ENCODE assay signal across 32 mouse cellular contexts in the genomic region with DNA sequence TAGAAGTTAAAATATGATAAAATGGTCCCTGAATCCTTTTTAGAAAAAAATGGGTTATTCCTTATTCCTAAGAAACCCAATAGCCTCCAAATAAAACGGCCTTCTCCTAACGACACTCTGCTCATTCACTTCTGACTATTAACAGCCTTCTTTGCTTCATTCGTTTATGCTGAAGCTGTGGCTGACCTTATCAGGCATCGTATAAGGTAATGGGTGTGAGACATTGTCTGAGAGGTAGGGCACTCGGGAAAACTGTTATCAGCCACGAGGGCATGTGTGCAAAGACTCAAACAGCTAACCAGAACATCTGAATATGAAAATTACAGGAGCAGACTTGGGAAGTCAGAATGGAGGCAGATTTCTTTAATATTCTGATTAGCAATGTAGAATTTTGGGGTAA. TPM values are rescaled to one million over a fixed set of nuclear protein-coding genes. Genes with fewer than 3 reads are reported as not detected.
DNase-seq lines count a peak whose midpoint lies in the region; ATAC-seq and TF ChIP-seq lines count a peak whose summit lies in the region.
"Had no signal": no experiment of that assay in that cellular context is flagged by ENCODE, and none has a peak within 500 bp of the region (broad histone marks: within the 10 kb centered on the region; RNA-seq: fewer than 3 reads in every experiment).

No protein-coding gene starts in this region.

- 24% methylated on average over 6 of the region's 6 CpGs for WGBS in heart, postnatal 0 days
- 42% methylated on average over 6 of the region's 6 CpGs for WGBS in heart, embryonic 10.5 days
- 45% methylated on average over 6 of the region's 6 CpGs for WGBS in liver, adult 2 months
- WGBS in liver, embryonic 12.5 days (ENCODE audit: insufficient replicate concordance) = 26% methylated on average over 6 of the region's 6 CpGs

- no peak for TF ChIP-seq POLR2A in liver, adult 2 months (IDR thresholded peaks at IDR 0.05; ENCODE audit: extremely low read depth, insufficient read depth, low read length)

- H3K4me2 ChIP-seq in heart, postnatal 0 days (ENCODE audit: low read depth, low read length) = peak overlapping the region; percentile 51
- no peak overlapping the region for H3K4me2 ChIP-seq in liver, embryonic 12.5 days
- H3K4me2 ChIP-seq: forebrain, embryonic 13.5 days; hindbrain, embryonic 12.5 days; intestine, embryonic 15.5 days; lung, embryonic 14.5 days; midbrain, embryonic 15.5 days; neural tube, embryonic 15.5 days; stomach, embryonic 15.5 days had no signal

- no peak for ATAC-seq in heart, postnatal 0 days (ENCODE audit: insufficient read depth, low read depth)
- no peak for ATAC-seq in liver, embryonic 12.5 days
- no peak for ATAC-seq in CD4-positive, CD25-positive, alpha-beta regulatory T cell, adult 4 months
- ATAC-seq: forebrain, embryonic 13.5 days; hindbrain, postnatal 0 days; intestine, embryonic 15.5 days; midbrain, embryonic 15.5 days; Patski had no signal

- no peak for TF ChIP-seq CTCF in gastrocnemius, adult 2 months (IDR thresholded peaks at IDR 0.05)
- TF ChIP-seq CTCF in heart, postnatal 0 days (IDR thresholded peaks at IDR 0.05; ENCODE audit: low read depth) = no peak
- no peak for TF ChIP-seq CTCF in liver, adult 2 months (IDR thresholded peaks at IDR 0.05; ENCODE audit: low read depth, low read length)

- H3K9ac ChIP-seq in heart, postnatal 0 days (replicated peaks; ENCODE audit: low read depth, low read length) = no peak overlapping the region
- H3K9ac ChIP-seq in liver, adult 2 months (ENCODE audit: low read depth, low read length) = no peak overlapping the region
- H3K9ac ChIP-seq in liver, embryonic 12.5 days = no peak overlapping the region
- H3K9ac ChIP-seq: forebrain, embryonic 13.5 days; hindbrain, embryonic 12.5 days; intestine, embryonic 15.5 days; lung, embryonic 14.5 days; midbrain, embryonic 15.5 days; neural tube, embryonic 15.5 days; stomach, embryonic 15.5 days had no signal

- H3K4me1 ChIP-seq in heart, postnatal 0 days (ENCODE audit: control insufficient read depth, insufficient read depth) = no peaks in the 10 kb centered on the region
- H3K4me1 ChIP-seq in heart, embryonic 10.5 days = peaks cover 17% of the 10 kb centered on the region
- H3K4me1 ChIP-seq in liver, adult 2 months (ENCODE audit: control insufficient read depth, insufficient read depth, low read length) = no peaks in the 10 kb centered on the region
- 0 out of 2 replicates have a peak, but pooled peaks cover 4% of the 10 kb centered on the region for H3K4me1 ChIP-seq in liver, embryonic 12.5 days
- H3K4me1 ChIP-seq: forebrain, embryonic 13.5 days; hindbrain, embryonic 12.5 days; intestine, embryonic 15.5 days; midbrain, embryonic 10.5 days; midbrain, embryonic 15.5 days; stomach, embryonic 15.5 days had no signal

- intact Hi-C loops in gastrocnemius, adult 2 months (cut with DNase I) = loop anchor here (5.0 to 10.0 kb wide), 2 partner anchors 82 to 241 kb away; no protein-coding TSS in a partner anchor

- DNase-seq in gastrocnemius, adult 2 months = no peak
- no peak for DNase-seq in gastrocnemius, adult 8-10 months (ENCODE audit: low spot score in 2 of 2)
- DNase-seq in heart, postnatal 0 days (ENCODE audit: low spot score) = no peak
- no peak for DNase-seq in heart, embryonic 10.5 days (ENCODE audit: low spot score)
- no peak for DNase-seq in liver, adult 2 months (ENCODE audit: extremely low read depth, low read depth, low spot score)
- peak; percentile 68 for DNase-seq in 416B (ENCODE audit: low read depth)
- DNase-seq: adrenal gland, postnatal 10 days; cerebellum, adult 11 months; cerebellum, adult 9-10 months; cerebellum, postnatal 36 days; gastrocnemius, postnatal 36 days; heart, postnatal 36 days; kidney, postnatal 10 days; lung, embryonic 14.5 days; lung, postnatal 36 days; retina, postnatal 1 day; right cerebral cortex, postnatal 14 days had no signal

- no peak for TF ChIP-seq EP300 in heart, postnatal 0 days (IDR thresholded peaks at IDR 0.05; ENCODE audit: low read depth)

- H3K27ac ChIP-seq in gastrocnemius, adult 2 months = peak overlapping the region; percentile 84
- no peak overlapping the region for H3K27ac ChIP-seq in heart, postnatal 0 days (ENCODE audit: low read depth)
- H3K27ac ChIP-seq in heart, embryonic 10.5 days = no peak overlapping the region
- H3K27ac ChIP-seq in liver, adult 2 months (replicated peaks; ENCODE audit: insufficient read depth, low read depth, low read length) = no peak overlapping the region
- no peak overlapping the region for H3K27ac ChIP-seq in liver, embryonic 12.5 days
- H3K27ac ChIP-seq: forebrain, embryonic 13.5 days; hindbrain, embryonic 12.5 days; hindbrain, postnatal 0 days; intestine, embryonic 15.5 days; midbrain, embryonic 10.5 days; midbrain, embryonic 15.5 days; neural tube, embryonic 15.5 days; stomach, embryonic 15.5 days had no signal

- H3K4me3 ChIP-seq in gastrocnemius, adult 2 months = peak overlapping the region; percentile 68
- no peak overlapping the region for H3K4me3 ChIP-seq in heart, postnatal 0 days (ENCODE audit: low read depth, low read length)
- H3K4me3 ChIP-seq in heart, embryonic 10.5 days = no peak overlapping the region
- 0 out of 2 replicates have a peak overlapping the region, but pooled peaks have one; percentile 7 for H3K4me3 ChIP-seq in liver, adult 2 months (ENCODE audit: insufficient read depth, low read depth, low read length)
- no peak overlapping the region for H3K4me3 ChIP-seq in liver, embryonic 12.5 days
- H3K4me3 ChIP-seq: forebrain, embryonic 13.5 days; hindbrain, embryonic 12.5 days; intestine, embryonic 15.5 days; midbrain, embryonic 10.5 days; midbrain, embryonic 15.5 days; neural tube, embryonic 15.5 days; stomach, embryonic 15.5 days had no signal

- no peaks in the 10 kb centered on the region for H3K9me3 ChIP-seq in heart, postnatal 0 days (replicated peaks; ENCODE audit: control insufficient read depth, low read length)
- no peaks in the 10 kb centered on the region for H3K9me3 ChIP-seq in heart, embryonic 10.5 days
- no peaks in the 10 kb centered on the region for H3K9me3 ChIP-seq in liver, embryonic 12.5 days (replicated peaks)
- H3K9me3 ChIP-seq: forebrain, embryonic 13.5 days; hindbrain, embryonic 12.5 days; intestine, embryonic 15.5 days; midbrain, embryonic 10.5 days; midbrain, embryonic 15.5 days; neural tube, embryonic 15.5 days; stomach, embryonic 15.5 days had no signal

- no peaks in the 10 kb centered on the region for H3K79me2 ChIP-seq in liver, adult 2 months (ENCODE audit: control insufficient read depth, insufficient read depth, low read length)

- no peaks in the 10 kb centered on the region for H3K27me3 ChIP-seq in heart, postnatal 0 days (ENCODE audit: control insufficient read depth, insufficient read depth, low read length)
- H3K27me3 ChIP-seq in heart, embryonic 10.5 days (ENCODE audit: insufficient read depth, poor library complexity, severe bottlenecking) = no peaks in the 10 kb centered on the region
- no peaks in the 10 kb centered on the region for H3K27me3 ChIP-seq in liver, adult 2 months (ENCODE audit: control insufficient read depth, insufficient read depth, low read length)
- no peaks in the 10 kb centered on the region for H3K27me3 ChIP-seq in liver, embryonic 12.5 days (replicated peaks)
- H3K27me3 ChIP-seq: forebrain, embryonic 13.5 days; hindbrain, embryonic 12.5 days; intestine, embryonic 15.5 days; midbrain, embryonic 15.5 days; neural tube, embryonic 15.5 days; stomach, embryonic 15.5 days had no signal

- H3K36me3 ChIP-seq in heart, postnatal 0 days (replicated peaks; ENCODE audit: control insufficient read depth, insufficient read depth, low read length) = no peaks in the 10 kb centered on the region
- H3K36me3 ChIP-seq in heart, embryonic 10.5 days = no peaks in the 10 kb centered on the region
- H3K36me3 ChIP-seq in liver, adult 2 months (ENCODE audit: control insufficient read depth, insufficient read depth, low read length) = no peaks in the 10 kb centered on the region
- no peaks in the 10 kb centered on the region for H3K36me3 ChIP-seq in liver, embryonic 12.5 days
- H3K36me3 ChIP-seq: hindbrain, embryonic 12.5 days; intestine, embryonic 15.5 days; midbrain, embryonic 10.5 days; midbrain, embryonic 15.5 days; neural tube, embryonic 15.5 days; stomach, embryonic 15.5 days had no signal

RNA-seq across cellular contexts. Expression of gene Myct1, which starts 3.0 kb away (rescaled TPM):
- 1 to 10 TPM; 3.2 to 3.6 TPM for total RNA-seq in gastrocnemius, adult 2 months (2021)
- 1 to 10 TPM; 2.6 to 3.5 (median 2.8) TPM for total RNA-seq in gastrocnemius, adult 8-10 months (2022)
- 5.3 and 6.1 TPM in 2 replicates for total RNA-seq in heart, postnatal 0 days (2014; rRNA removed; ENCODE audit: low replicate concordance)
- polyA plus RNA-seq in heart, postnatal 0 days (2015; fragmentation: Nextera tagmentation; extraction: Ambion mirVana) = 8.9 and 9.2 TPM in 2 replicates
- 2.0 and 3.5 TPM in 2 replicates for polyA plus RNA-seq in heart, embryonic 10.5 days (2016; fragmentation: Nextera tagmentation; extraction: Ambion mirVana)
- total RNA-seq in liver, adult 2 months (2014; rRNA removed) = 2.5 and 2.8 TPM in 2 replicates
- polyA plus RNA-seq in liver, adult 2 months (2012; rRNA removed) = 0.51 and 1.1 TPM in 2 replicates
- polyA plus RNA-seq in liver, embryonic 12.5 days (2016; fragmentation: Nextera tagmentation; extraction: Ambion mirVana) = 3.0 TPM in 2 replicates
- polyA plus RNA-seq in CD4-positive, CD25-positive, alpha-beta regulatory T cell, adult 4 months (2017; shearing (Covaris generic)) = not detected
- total RNA-seq: MEL had no signal
- polyA plus RNA-seq: Patski had no signal

RNA-seq across cellular contexts. Expression of gene Vip, which starts 42.5 kb away (rescaled TPM):
- total RNA-seq in gastrocnemius, adult 2 months (2021) = not detected
- total RNA-seq in gastrocnemius, adult 8-10 months (2022) = not detected
- 0.84 TPM in 1 of 2 replicates, not detected in the other for total RNA-seq in heart, postnatal 0 days (2014; rRNA removed; ENCODE audit: low replicate concordance)
- polyA plus RNA-seq in heart, postnatal 0 days (2015; fragmentation: Nextera tagmentation; extraction: Ambion mirVana) = 0.07 TPM in 1 of 2 replicates, not detected in the other
- polyA plus RNA-seq in heart, embryonic 10.5 days (2016; fragmentation: Nextera tagmentation; extraction: Ambion mirVana) = not detected in 2 replicates
- 0.07 TPM in 1 of 2 replicates, not detected in the other for total RNA-seq in liver, adult 2 months (2014; rRNA removed)
- not detected in 2 replicates for polyA plus RNA-seq in liver, adult 2 months (2012; rRNA removed)
- polyA plus RNA-seq in liver, embryonic 12.5 days (2016; fragmentation: Nextera tagmentation; extraction: Ambion mirVana) = 0.11 TPM in 1 of 2 replicates, not detected in the other
- not detected for polyA plus RNA-seq in CD4-positive, CD25-positive, alpha-beta regulatory T cell, adult 4 months (2017; shearing (Covaris generic))
- total RNA-seq: gastrocnemius, postnatal 36 days; heart, postnatal 36 days; MEL had no signal
- polyA plus RNA-seq: embryonic facial prominence, embryonic 11.5 days; limb, embryonic 11.5 days; liver, embryonic 11.5 days; midbrain, embryonic 10.5 days; Patski had no signal

RNA-seq across cellular contexts. Expression of gene Syne1, which starts 45.3 kb away (rescaled TPM):
- 10 to 100 TPM; 54.5 to 67.7 TPM for total RNA-seq in gastrocnemius, adult 2 months (2021)
- 10 to 100 TPM; 46.7 to 73.1 (median 66.3) TPM for total RNA-seq in gastrocnemius, adult 8-10 months (2022)
- total RNA-seq in heart, postnatal 0 days (2014; rRNA removed; ENCODE audit: low replicate concordance) = 66.2 and 71.2 TPM in 2 replicates
- polyA plus RNA-seq in heart, postnatal 0 days (2015; fragmentation: Nextera tagmentation; extraction: Ambion mirVana) = 23.9 and 25.9 TPM in 2 replicates
- 6.8 and 13.2 TPM in 2 replicates for polyA plus RNA-seq in heart, embryonic 10.5 days (2016; fragmentation: Nextera tagmentation; extraction: Ambion mirVana)
- total RNA-seq in liver, adult 2 months (2014; rRNA removed) = 26.4 and 33.6 TPM in 2 replicates
- 7.5 and 9.6 TPM in 2 replicates for polyA plus RNA-seq in liver, adult 2 months (2012; rRNA removed)
- 4.4 and 4.7 TPM in 2 replicates for polyA plus RNA-seq in liver, embryonic 12.5 days (2016; fragmentation: Nextera tagmentation; extraction: Ambion mirVana)
- polyA plus RNA-seq in CD4-positive, CD25-positive, alpha-beta regulatory T cell, adult 4 months (2017; shearing (Covaris generic)) = 10 to 100 TPM; 14.1 to 22.9 TPM

Comparison
In these comparisons a context has a peak if more than half of its experiments do, and no peak if none do; other contexts are left out.
1. H3K4me3 ChIP-seq: peak in gastrocnemius, adult 2 months (single experiment) and liver, adult 2 months (single experiment); none in heart, postnatal 0 days (single experiment), heart, embryonic 10.5 days (single experiment) and liver, embryonic 12.5 days (single experiment).